Mouse (Mus musculus) MEL-GATA-1-ER (cell line): ENCODE data around the gene Gm11444.

Experiments used
- DNase-seq: peaks from one replicate; pipeline ENCODE4 v3.0.0-alpha.2; 2012; ENCODE audit warnings: low read depth; ENCODE audit errors: extremely low read depth

The Gm11444 gene

DNA sequence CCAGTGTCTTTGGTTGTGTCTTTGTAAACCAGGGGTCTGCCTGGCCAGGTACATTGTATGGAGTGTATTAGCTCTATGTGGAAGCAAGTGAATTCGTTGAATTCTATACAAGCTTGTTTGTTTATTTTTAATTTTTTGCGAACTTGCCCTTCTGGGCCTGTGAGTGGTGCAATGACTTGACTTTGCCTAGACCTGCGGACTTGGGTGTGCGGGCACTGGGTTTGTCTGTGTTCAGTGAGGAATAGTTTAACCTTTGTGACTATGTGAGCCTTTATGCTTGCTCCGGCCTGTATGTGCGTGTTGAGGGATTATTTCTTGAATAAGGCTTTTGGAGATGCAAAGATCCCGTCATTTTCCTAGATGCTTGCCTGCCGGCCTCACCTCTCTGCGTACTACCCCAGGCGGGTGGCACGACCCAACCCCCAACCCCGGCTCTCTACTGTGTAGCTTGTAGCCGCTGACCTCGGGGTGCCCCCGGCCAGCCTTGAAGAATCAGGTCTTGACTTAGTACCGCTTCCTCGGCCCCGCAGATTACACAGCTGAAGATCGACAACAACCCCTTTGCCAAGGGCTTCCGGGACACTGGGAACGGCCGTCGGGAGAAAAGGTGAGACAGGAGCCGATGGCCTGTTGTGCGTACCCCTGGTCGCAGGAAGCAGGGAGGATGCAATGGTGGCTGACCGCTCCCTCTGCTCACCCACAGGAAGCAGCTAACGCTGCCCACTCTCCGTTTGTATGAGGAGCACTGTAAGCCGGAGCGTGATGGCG is 13.4 kb downstream of the Gm11444 start:
- no peak for DNase-seq

DNA sequence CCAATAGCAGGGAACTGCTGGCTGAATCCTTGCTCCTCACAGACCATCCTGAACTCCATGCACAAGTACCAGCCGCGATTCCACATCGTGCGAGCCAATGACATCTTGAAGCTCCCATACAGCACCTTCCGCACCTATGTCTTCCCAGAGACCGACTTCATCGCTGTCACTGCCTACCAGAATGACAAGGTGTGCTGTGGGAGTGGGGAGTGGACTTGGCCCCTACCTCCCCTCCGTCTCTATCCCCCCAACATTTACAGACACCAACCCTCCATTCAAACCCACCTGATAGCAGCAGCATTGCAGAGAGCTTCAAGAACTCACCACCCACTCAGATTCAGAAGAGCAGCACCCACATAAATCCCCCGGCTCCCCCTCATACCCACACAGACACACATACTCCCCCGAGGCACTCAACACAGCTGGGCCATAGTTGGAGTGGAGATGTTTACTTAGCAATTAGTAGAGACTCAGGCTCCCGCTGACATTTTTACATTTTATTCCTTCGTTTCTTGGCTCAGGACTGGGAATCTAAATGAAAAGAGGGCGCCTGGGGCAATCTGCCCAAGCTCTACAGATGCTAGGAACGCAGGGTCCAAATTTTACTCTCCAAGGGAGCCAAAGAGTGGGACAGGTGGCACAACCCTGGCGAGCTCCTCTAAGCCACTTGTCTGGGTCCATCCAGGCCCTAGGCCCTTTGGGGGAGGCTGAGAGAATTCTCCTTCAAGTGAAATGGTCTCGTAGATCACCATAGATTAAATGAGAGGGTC is 14.2 kb downstream of the Gm11444 start:
- DNase-seq, result no peak

DNA sequence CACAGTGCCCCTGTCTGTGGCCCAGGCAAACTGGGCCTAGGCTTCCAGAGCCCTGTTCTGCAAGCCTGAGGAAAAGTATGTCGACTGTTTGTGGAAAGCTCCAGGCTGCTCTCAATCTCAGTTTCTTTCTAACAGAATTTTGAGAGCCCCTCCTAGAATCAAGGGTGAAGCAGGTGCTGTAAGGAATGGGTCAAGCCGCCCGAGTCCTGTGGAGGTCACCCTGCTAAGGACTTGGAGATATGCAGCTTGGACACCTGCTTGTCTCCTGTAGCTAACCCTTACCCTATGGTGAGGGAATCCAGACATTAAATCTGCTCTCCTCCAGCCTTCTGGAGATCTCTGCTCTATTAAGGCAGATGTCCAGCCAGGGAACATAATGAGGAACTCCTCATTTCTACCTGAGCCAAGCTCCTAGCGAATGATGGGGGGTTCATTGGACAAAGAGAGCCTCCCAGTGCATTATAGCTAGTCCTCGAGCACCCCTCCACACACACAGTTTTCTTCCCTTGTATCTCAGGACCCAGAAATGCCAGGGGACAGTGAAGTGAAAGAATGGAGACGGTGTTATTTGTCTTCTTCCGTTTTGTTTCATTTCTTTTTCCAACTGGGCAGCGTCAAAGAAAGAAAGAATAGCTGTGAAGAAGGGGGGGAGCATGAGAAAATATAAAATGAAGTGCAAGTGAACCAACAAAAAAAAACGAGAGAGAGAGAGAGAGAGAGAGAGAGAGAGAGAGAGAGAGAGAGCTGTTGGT is 15.0 kb downstream of the Gm11444 start:
- DNase-seq, result no peak

DNA sequence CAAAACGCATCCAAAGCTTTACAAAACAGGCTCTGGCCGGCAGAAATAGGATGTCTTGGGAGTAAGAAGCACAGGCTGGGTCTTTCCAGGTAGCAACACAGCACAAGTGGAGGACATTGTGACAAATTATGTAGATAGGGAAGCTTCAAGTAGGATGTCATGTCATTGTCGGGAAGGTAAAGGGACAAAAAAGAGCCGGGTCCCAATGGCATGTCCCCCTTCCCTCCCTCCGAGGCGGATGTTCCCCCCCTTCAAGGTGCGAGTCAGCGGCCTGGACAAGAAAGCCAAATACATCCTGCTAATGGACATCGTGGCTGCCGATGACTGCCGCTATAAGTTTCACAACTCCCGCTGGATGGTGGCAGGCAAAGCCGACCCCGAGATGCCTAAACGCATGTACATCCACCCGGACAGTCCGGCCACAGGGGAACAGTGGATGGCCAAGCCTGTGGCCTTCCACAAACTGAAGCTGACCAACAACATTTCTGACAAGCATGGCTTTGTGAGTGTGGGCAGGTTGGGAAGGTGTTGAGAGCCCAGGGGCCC is 15.7 kb downstream of the Gm11444 start:
- no peak for DNase-seq

DNA sequence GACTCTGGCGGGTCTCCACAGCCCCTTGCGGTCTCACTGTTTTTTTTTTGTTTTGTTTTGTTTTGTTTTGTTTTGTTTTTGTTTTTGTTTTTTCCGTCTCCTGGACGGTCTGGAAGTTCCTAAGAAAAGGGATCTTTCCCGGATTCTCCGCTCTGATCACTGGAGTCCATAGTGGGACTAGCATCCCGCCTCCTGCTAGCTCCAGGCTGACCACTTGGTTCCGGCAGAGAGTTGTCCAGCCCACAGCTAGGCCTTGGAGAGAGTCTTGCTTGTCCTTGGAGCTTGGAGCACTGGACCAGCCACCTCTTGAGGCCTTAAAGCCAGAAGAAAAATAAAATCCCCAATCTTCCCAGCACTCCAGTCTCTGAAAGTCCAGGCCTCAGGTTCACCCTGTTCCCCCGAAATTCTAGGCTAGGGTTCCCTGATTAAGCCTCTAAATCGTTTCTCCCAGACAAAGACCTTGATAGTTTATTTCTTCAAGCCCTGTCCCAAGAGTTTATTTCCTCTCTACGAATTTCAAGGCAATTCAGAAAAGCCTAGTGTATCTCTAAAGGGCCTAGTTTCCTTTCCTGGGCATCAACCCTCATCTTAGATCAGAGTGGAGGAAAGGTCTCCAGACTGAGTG is 16.3 kb downstream of the Gm11444 start:
- no peak for DNase-seq

DNA sequence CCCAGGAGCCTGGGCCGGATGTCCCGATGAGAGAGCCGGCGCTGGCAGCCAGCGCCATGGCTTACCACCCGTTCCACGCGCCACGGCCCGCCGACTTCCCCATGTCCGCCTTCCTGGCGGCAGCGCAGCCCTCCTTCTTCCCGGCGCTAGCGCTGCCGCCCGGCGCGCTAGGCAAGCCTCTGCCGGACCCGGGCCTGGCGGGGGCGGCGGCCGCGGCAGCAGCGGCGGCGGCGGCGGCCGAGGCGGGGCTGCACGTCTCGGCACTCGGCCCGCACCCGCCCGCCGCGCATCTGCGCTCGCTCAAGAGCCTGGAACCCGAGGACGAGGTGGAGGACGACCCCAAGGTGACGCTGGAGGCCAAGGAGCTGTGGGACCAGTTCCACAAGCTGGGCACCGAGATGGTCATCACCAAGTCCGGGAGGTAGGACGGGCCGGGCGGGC is 17.0 kb downstream of the Gm11444 start:
- DNase-seq, result no peak

DNA sequence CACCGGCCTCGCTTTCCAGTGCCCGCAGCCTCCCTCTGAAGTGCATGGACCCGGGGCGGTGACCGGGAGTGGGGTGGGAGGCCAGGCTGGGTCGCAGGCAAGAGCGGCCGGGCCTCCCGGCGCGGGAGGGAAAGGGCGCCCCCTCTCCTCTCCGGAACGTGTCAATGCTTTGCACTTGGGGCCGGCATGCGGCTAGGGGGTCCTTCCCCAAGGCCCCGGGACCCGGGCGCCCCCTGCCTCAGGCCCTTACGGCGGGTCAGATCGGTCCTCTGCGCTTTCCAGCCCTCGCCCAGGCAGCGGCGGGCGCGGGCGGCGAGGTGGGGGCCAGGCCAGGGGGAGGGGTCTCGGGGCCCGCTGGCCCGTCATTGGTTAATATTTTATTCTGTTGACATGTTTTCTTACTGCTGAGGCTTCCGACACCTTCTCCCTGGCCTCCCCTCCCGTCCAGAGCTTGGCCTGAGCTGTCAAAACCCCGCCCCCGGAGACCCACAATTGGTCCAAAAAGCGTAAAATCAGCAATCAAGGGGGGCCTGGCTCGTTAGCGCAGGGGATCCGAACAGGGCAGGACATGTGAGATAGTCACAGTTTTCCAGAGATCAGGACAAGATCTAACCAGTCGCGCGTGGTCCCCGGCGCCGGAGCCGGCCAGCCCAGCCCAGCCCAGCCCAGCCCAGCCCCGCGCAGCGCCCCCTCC is 17.8 kb downstream of the Gm11444 start, which contains the start of gene Tbx2:
Gene Tbx2, plus strand, starts transcription at position 321 of the 694 bp plus-strand sequence.
- no peak for DNase-seq

DNA sequence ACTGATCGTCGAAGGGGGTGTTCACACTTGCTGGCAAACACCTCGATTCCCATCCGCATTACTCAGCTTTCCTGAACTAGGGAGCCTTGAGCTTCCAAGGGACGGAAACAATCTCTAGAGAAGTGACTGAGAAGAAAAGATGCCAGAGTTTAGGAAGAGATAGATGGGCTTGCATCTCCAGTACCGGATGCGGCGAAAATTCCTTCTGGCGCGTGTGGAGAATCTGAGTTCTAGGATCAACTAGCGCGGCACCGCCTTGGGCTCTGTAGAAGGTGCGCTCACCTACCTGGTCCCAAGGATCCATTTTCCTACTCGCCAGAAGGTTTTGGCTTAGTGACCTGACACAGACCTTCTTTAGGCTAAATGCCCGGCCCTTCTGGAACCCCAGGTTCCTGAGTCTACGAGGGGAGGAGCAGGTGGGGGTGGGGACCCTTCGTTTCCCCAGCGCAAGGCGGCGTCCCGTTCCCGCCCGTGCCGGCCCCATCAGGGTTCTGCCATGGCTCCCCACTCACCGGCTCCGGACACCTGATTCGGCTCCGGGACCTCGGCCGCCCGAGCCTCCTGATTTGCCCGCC is 18.4 kb downstream of the Gm11444 start:
- DNase-seq, result no peak

DNA sequence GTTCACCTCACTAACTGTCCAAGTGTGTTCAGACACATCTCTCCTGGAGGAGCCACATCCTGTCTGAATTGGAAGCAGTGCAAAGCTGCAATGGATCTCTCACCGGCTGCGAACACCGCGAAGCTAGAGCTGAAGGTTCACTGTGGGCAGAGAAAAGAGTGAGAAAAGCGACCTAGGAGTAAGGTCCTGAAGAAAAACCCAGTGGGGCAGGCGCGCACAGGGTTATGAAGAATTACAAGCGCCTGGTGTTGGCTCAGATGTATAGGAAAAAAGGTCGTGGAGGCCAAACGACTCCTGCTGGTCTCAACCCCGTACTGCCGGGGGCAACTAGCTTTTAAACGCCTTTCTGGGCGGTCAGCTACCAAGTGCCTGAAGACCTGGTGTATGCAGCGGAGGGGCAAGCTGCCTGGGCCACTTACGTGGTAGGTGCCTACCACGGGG is 19.2 kb downstream of the Gm11444 start:
- no peak for DNase-seq

DNA sequence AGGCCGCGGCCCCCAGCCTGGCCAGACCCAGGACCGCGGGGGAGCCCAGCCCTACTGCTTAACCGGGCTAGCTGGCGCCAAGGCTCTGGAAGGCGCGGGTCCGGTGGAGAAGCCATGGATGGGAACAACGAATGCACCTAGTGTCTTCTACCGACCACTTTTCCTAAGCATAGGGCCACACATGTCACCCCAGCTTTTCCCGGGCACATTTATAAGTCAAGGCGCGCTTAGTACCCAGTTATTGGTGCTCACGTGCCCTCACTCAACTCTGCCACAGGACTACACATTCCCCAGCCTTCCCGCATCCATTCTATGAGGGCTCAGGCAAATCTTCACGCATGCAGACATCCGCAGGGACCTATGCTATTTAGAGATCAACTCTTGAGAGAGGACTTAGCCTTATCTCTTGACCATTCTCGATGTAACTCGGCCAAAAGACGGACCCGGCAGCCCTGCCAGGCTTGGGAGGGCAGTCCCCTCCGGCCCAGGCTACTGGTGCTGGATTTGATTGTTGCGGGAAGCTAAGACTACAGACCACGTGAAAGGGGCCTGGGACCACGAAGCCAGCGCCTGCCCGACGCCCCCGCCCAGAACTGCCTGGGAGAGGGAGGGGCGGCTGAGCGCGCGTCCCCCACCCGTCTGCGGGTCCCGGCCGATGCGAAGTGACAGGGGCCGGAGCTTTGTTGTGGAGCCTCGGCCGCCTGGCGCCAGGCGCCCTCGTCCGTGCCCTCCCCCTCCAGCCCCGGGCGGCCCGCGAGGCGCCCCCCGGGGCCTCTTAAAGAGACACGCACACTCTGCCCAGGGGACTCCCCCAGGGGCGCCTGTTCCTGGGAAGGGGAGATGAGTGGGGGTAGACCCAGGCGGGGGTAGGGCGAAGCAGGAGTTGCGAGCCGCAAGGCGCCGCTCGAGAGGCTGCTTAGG is 20.4 kb downstream of the Gm11444 start:
- no peak for DNase-seq

DNA sequence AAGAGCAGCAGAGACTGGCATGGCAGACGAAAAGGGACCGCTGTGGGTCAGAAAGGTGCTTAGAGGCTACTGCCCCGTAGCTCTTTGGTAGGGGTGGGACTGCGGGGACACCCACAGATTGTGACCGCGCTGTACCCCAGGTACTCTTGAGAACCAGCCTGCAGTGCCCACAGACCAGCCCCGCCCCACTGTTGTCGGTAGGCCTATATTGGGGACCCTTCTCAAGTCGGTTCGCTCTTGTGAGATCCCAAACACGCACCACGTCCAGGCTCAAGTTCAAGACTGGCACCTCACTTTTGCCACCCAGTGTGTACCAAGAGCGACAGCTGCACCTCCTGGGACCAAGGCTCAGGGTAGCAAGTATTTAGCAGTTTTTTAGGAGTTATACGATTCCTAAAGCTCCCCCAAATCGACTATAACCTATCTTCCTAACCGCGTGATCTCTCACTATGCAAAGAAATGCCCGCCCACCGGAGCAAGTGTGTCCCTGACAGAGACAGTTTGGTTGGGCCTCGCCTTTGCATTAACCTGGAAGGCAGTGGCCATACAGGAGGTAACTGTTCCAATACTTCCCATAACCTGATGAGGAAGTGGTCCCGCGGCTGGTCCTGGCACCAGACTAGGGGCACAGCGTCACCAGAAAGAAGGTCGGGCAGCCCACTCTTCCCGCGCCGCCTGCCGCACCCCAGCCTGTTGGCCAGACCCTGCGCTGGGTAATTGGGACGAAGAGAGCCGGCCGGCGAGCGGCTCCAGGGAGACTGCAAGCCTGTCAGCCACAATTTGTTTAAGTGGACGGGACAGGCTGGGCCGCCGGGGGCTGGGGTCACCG is 21.2 kb downstream of the Gm11444 start:
- DNase-seq, result no peak

DNA sequence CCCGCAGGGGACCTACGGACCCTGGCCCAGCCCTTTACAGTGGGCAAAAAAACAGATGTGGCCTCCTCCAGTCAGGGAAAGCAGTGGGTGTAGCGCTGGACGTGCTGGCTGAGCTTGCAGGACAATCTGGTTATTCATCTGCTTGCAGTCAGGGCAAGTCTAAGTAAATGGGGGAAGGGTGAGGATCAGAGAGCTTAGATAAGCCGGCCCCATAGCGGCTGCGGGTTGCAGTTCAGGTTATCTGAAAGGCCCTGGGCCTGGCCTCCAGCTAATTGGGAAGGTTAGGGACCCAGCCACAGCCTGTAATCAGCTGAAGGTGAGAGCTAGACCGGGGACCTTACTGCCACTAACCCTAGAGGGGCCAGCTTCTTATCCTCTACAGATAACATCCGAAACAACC is 22.8 kb downstream of the Gm11444 start:
- DNase-seq, result no peak

DNA sequence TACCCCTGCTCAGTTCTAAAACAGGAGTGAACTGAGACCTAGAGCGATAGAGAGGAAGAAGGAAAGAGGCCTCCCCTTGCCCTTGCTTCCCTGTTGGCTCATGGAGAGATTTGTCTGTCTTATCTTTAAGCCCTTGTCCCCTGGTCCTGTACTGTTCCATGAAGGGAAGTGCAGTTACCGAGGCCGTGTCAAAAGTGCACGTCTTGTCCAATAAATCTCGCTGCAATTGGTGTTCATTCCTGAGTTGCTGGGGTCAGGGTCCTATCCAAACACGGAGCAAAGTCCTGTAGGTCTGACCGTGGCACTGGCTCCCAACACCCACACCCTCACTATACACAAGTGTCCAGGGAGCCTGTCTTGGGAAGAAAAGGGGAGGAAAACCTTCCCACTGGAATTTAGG is 24.3 kb downstream of the Gm11444 start:
- DNase-seq, result no peak

DNA sequence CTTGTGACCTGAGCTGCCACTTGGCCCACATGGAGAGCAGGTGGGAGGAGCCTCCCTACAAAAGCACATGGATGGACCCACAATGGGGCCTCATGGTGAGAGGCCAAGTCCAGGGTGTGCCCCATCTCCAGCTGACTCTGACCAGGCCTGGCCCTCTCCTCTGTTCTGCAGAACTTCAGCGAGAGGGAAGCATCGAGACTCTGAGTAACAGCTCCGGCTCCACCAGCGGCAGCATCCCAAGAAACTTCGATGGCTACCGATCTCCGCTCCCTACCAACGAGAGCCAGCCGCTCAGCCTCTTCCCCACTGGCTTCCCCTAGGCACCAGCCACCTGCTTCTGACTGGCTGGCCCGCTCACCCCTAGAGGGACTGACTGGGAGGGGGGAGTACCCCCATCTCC is 25.1 kb downstream of the Gm11444 start:
- no peak for DNase-seq

DNA sequence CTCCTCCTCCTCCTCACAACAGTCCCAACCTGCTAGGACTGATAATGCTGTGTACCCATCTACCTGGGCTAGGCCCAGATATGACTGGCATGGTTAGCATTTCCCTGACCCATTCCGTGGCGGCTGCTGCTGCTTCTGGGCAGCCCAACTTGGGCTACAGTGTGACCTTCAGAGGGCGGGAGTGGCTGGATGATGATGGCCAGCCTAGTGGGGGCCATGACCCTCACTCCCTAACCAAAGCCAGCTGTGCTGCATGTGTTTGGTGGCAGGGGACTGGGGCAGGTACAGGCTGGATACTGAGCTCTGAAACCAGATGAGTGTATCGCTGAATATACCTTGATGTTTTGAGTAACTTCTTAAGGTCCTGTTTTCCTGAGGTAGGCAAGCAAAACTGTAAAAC is 26.3 kb downstream of the Gm11444 start:
- no peak for DNase-seq

DNA sequence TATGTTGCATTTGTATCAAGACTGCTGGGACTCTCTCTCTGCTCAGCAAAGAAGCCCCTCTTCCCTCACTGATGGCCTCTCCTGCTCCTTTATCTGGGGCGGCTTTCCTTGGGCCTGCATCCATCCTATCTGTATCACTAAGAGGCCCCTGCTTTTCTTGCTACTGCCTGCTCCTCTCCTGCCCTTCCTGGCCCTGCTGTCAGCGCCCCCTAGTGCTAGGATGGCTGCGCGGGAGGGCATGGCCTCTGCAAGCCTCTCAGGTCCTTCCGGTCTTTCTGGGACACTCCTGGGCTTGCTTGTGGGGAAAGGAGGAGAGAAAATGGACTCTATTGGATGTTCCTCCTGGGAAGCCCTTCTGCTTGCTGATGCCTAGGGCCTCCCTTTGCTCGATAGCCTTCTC is 27.0 kb downstream of the Gm11444 start:
- peak; percentile 33 for DNase-seq

DNA sequence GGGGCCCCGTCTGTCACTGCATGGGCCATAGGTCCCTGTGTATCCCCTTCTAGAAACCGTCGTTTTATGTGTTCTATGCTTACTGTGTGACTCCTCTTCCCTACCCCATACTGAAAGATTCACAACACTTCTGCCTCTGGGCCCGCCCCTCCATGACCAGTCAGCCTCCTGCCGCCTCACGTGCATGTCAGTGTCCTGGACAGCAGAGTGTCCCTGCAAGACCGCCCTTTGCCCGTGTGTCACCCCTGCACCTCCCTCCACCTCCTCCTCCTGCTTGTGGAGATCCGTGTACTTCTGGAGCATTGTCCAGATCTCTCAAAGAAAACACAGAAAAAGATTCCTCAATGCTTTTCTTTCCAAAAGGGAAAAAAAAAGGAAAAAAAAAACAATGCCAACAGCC is 28.5 kb downstream of the Gm11444 start:
- DNase-seq, result no peak

DNA sequence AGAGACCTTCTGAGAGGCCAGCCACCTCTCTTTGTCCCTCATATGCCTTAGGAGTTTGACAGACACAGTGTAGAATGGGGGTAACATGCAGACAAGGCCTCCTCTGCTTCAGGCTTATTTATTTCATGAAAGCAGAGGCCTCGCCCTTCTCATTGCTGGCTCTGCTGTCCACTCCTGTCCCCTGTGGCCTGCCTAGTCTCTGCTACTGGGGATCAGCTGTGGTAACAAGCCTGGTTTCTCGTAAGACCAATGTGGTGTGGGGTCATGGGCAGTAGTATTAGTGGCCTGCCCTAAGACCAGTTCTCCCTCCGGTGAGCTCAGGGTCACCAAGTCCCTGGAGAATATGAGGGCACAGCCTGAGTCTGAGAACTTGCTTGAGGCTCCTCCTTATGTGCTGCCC is 29.2 kb downstream of the Gm11444 start:
- DNase-seq, result no peak
